Mouse (Mus musculus): ENCODE measurements around the gene Gm5168. TPM values are rescaled to one million over a fixed set of nuclear protein-coding genes. Genes with fewer than 3 reads are reported as not detected.
"Not testable (repeated sequence)": the region's sequence is repeated elsewhere in the genome, so short reads cannot be mapped to it uniquely, and the experiment has no call there.

The Gm5168 gene
- polyA plus RNA-seq (2016; fragmentation: Nextera tagmentation; extraction: Ambion mirVana), result not detected in 2 replicates

DNA sequence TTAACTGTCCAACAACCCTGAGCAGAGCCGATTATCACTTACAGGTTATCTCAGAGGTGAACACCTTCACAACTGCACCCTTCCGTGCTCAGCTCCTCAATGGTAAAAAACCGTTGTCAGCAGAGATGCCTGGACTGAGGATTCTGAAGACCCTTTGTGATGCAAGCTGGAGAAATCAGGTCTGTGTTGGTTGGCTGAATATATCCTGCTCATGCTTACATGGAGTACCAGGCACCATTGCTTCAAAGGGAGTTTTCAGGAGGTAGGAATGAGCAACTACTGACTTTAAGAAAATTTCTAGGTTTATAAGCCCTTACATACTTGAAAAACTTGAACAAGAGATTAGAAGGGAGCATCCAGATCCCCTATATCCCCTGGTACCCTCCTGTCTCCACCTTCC, at the start of gene Gm5168:
Gm5168 (minus strand) TSS at position 101 of the 400 bp plus-strand sequence.
- H3K4me3 ChIP-seq; DNase-seq (ENCODE audit: low spot score); H3K27me3 ChIP-seq (replicated peaks; ENCODE audit: low read depth, poor library complexity, severe bottlenecking); H3K4me1 ChIP-seq; H3K27ac ChIP-seq (replicated peaks); H3K36me3 ChIP-seq (replicated peaks); H3K9me3 ChIP-seq: not testable (repeated sequence)
- 100% methylated on average over 1 of the region's 3 CpGs for WGBS

Other genes with a start within 250 kb of the Gm5168 start
- not detected in 2 replicates for gene Gm2012, start 180.3 kb upstream of the Gm5168 start, polyA plus RNA-seq (2016; fragmentation: Nextera tagmentation; extraction: Ambion mirVana)